ENCODE assay signal across 18 mouse cellular contexts in genomic region chr5:100178781-100179165, GRCm38 (mm10). TPM values are rescaled to one million over a fixed set of nuclear protein-coding genes. Genes with fewer than 3 reads are reported as not detected.
DNase-seq lines count a peak whose midpoint lies in the region; ATAC-seq and TF ChIP-seq lines count a peak whose summit lies in the region.
"Had no signal": no experiment of that assay in that cellular context is flagged by ENCODE, and none has a peak within 500 bp of the region (broad histone marks: within the 10 kb centered on the region; RNA-seq: fewer than 3 reads in every experiment).

No protein-coding gene starts in this region.

- H3K4me3 ChIP-seq in layer of hippocampus, adult 2 months: no peak overlapping the region
- no peak overlapping the region for H3K4me3 ChIP-seq in forebrain, embryonic 12.5 days (replicated peaks)
- no peak overlapping the region for H3K4me3 ChIP-seq in forebrain, embryonic 16.5 days (replicated peaks; ENCODE audit: low read length)
- H3K4me3 ChIP-seq: embryonic facial prominence, embryonic 13.5 days; heart, adult 2 months; heart, embryonic 12.5 days; hindbrain, embryonic 10.5 days; hindbrain, embryonic 15.5 days had no signal

- H3K27me3 ChIP-seq in forebrain, embryonic 12.5 days: no peaks in the 10 kb centered on the region
- no peaks in the 10 kb centered on the region for H3K27me3 ChIP-seq in forebrain, embryonic 16.5 days (replicated peaks; ENCODE audit: control insufficient read depth, insufficient read depth, low read length)
- H3K27me3 ChIP-seq: embryonic facial prominence, embryonic 13.5 days; hindbrain, embryonic 15.5 days had no signal

- TF ChIP-seq POLR2A in brain, embryonic 14.5 days (IDR thresholded peaks at IDR 0.05; ENCODE audit: borderline replicate concordance, extremely low read depth, insufficient read depth, insufficient read length, poor library complexity, severe bottlenecking): no peak

- H3K9ac ChIP-seq in forebrain, embryonic 12.5 days: no peak overlapping the region
- no peak overlapping the region for H3K9ac ChIP-seq in forebrain, embryonic 16.5 days (replicated peaks; ENCODE audit: low read depth, low read length)
- H3K9ac ChIP-seq: embryonic facial prominence, embryonic 13.5 days; heart, embryonic 12.5 days; hindbrain, embryonic 15.5 days had no signal

- no peak for DNase-seq in layer of hippocampus, adult 2 months (ENCODE audit: low spot score in 2 of 2)
- no peak for DNase-seq in layer of hippocampus, postnatal 36 days
- peak; percentile 50 for DNase-seq in brain, embryonic 14.5 days (ENCODE audit: low read depth)
- DNase-seq in heart, adult 9 months (ENCODE audit: low spot score in 2 of 2): no peak
- DNase-seq in gastrocnemius, postnatal 10 days: no peak
- DNase-seq: adrenal gland, postnatal 25 days; cerebellum, adult 8-10 months; cerebellum, postnatal 36 days; gastrocnemius, postnatal 14 days; heart, adult 2 months had no signal

- H3K4me1 ChIP-seq in forebrain, embryonic 12.5 days: peaks cover 12% of the 10 kb centered on the region
- H3K4me1 ChIP-seq in forebrain, embryonic 16.5 days (replicated peaks; ENCODE audit: control insufficient read depth, insufficient read depth, low read length): peaks cover 29% of the 10 kb centered on the region
- H3K4me1 ChIP-seq: embryonic facial prominence, embryonic 13.5 days had no signal

- no peak for ATAC-seq in forebrain, embryonic 12.5 days (ENCODE audit: low FRiP score)
- no peak for ATAC-seq in forebrain, embryonic 16.5 days
- ATAC-seq: intestine, embryonic 16.5 days had no signal

- TF ChIP-seq CTCF in layer of hippocampus, adult 2 months (conservative IDR thresholded peaks at IDR 0.05): no peak
- no peak for TF ChIP-seq CTCF in brain, embryonic 14.5 days (IDR thresholded peaks at IDR 0.05; ENCODE audit: borderline replicate concordance, extremely low read depth, insufficient read depth, insufficient read length)

- H3K4me2 ChIP-seq in forebrain, embryonic 12.5 days: no peak overlapping the region
- no peak overlapping the region for H3K4me2 ChIP-seq in forebrain, embryonic 16.5 days (ENCODE audit: low read length)
- H3K4me2 ChIP-seq: embryonic facial prominence, embryonic 13.5 days; heart, embryonic 12.5 days; hindbrain, embryonic 15.5 days had no signal

- no peaks in the 10 kb centered on the region for H3K9me3 ChIP-seq in forebrain, embryonic 12.5 days
- no peaks in the 10 kb centered on the region for H3K9me3 ChIP-seq in forebrain, embryonic 16.5 days (ENCODE audit: control insufficient read depth, low read length)
- H3K9me3 ChIP-seq: embryonic facial prominence, embryonic 13.5 days; heart, embryonic 12.5 days; hindbrain, embryonic 10.5 days; hindbrain, embryonic 15.5 days had no signal

- peak overlapping the region; percentile 78 for H3K27ac ChIP-seq in layer of hippocampus, adult 2 months
- peak overlapping the region; percentile 85 for H3K27ac ChIP-seq in forebrain, embryonic 12.5 days
- H3K27ac ChIP-seq in forebrain, embryonic 16.5 days (ENCODE audit: low read length): peak overlapping the region; percentile 77
- H3K27ac ChIP-seq: embryonic facial prominence, embryonic 13.5 days; heart, adult 2 months; hindbrain, embryonic 10.5 days; hindbrain, embryonic 15.5 days had no signal

- no peaks in the 10 kb centered on the region for H3K36me3 ChIP-seq in forebrain, embryonic 12.5 days (replicated peaks)
- H3K36me3 ChIP-seq in forebrain, embryonic 16.5 days (ENCODE audit: control insufficient read depth, insufficient read depth): no peaks in the 10 kb centered on the region
- H3K36me3 ChIP-seq: embryonic facial prominence, embryonic 13.5 days; heart, embryonic 12.5 days; hindbrain, embryonic 10.5 days; hindbrain, embryonic 15.5 days had no signal

- WGBS in forebrain, embryonic 12.5 days: 72% methylated on average over 2 of the region's 2 CpGs
- WGBS in forebrain, embryonic 16.5 days: 32% methylated on average over 2 of the region's 2 CpGs

RNA-seq across cellular contexts. Expression of gene Tmem150c, which starts 19.2 kb away (rescaled TPM):
- 10 to 100 TPM; 79.7 to 88.9 TPM for total RNA-seq in layer of hippocampus, adult 2 months (2021)
- total RNA-seq in layer of hippocampus, postnatal 36 days (2021): 10 to 100 TPM; 77.4 to 83.2 TPM
- polyA plus RNA-seq in brain, embryonic 14.5 days (2012; rRNA removed): 14.3 and 23.2 TPM in 2 replicates
- 5.8 and 6.3 TPM in 2 replicates for polyA plus RNA-seq in forebrain, embryonic 12.5 days (2016; fragmentation: Nextera tagmentation; extraction: Ambion mirVana)
- 31.9 and 33.2 TPM in 2 replicates for polyA plus RNA-seq in forebrain, embryonic 16.5 days (2015; fragmentation: Nextera tagmentation; extraction: Ambion mirVana)
- total RNA-seq in gastrocnemius, postnatal 10 days (2021): 1 to 10 TPM; 3.5 to 3.9 TPM
- polyA plus RNA-seq: C2C12 had no signal

Comparison
In these comparisons a context has a peak if more than half of its experiments do, and no peak if none do; other contexts are left out.
1. RNA of gene Tmem150c, which starts 19.2 kb away (total RNA-seq): 79.7 to 88.9 TPM in layer of hippocampus, adult 2 months and 77.4 to 83.2 TPM in layer of hippocampus, postnatal 36 days; 3.5 to 3.9 TPM in gastrocnemius, postnatal 10 days; every median in the first group is over 10 times any median in the second.
2. Peak in every context shown above with its lines, with median percentiles within 50 percentile points of each other: H3K27ac ChIP-seq.